Mouse (Mus musculus): Measurements from ENCODE around the gene Cntnap2.
"Not testable (repeated sequence)": the region's sequence is repeated elsewhere in the genome, so short reads cannot be mapped to it uniquely, and the experiment has no call there.

Gene Cntnap2

GRCm38 (mm10) chr6:46240349-46240748 is 1181.2 kb downstream of the Cntnap2 start:
- DNase-seq (ENCODE audit: low spot score in 2 of 2), result no peak

GRCm38 (mm10) chr6:46263171-46263570 is 1204.0 kb downstream of the Cntnap2 start:
- no peak for DNase-seq (ENCODE audit: low spot score in 2 of 2)

- DNase-seq (ENCODE audit: low spot score in 2 of 2), result no peak
These were observed 1287.8 kb downstream of the Cntnap2 start for GRCm38 (mm10) chr6:46346946-46347345.

- DNase-seq (ENCODE audit: low spot score in 2 of 2), result no peak
These were observed 1301.9 kb downstream of the Cntnap2 start for GRCm38 (mm10) chr6:46361091-46361490.

GRCm38 (mm10) chr6:46362156-46362555 is 1303.0 kb downstream of the Cntnap2 start:
- no peak for DNase-seq (ENCODE audit: low spot score in 2 of 2)

GRCm38 (mm10) chr6:46398725-46399589 is 1339.8 kb downstream of the Cntnap2 start:
- no peak for DNase-seq (ENCODE audit: low spot score in 2 of 2)

- no peak for DNase-seq (ENCODE audit: low spot score in 2 of 2)
These were observed 1355.0 kb downstream of the Cntnap2 start for GRCm38 (mm10) chr6:46414154-46414553.

- no peak for DNase-seq (ENCODE audit: low spot score in 2 of 2)
These were observed 1355.4 kb downstream of the Cntnap2 start for GRCm38 (mm10) chr6:46414562-46414961.

- no peak for DNase-seq (ENCODE audit: low spot score in 2 of 2)
These were observed 1360.7 kb downstream of the Cntnap2 start for GRCm38 (mm10) chr6:46419827-46420226.

- no peak for DNase-seq (ENCODE audit: low spot score in 2 of 2)
These were observed 1361.2 kb downstream of the Cntnap2 start for GRCm38 (mm10) chr6:46420349-46420748.

- DNase-seq (ENCODE audit: low spot score in 2 of 2), result no peak
These were observed 1369.1 kb downstream of the Cntnap2 start for GRCm38 (mm10) chr6:46428231-46428630.

GRCm38 (mm10) chr6:46450917-46451638 is 1391.9 kb downstream of the Cntnap2 start:
- no peak for DNase-seq (ENCODE audit: low spot score in 2 of 2)

- DNase-seq (ENCODE audit: low spot score in 2 of 2), result no peak
These were observed 1413.5 kb downstream of the Cntnap2 start for GRCm38 (mm10) chr6:46472683-46473082.

GRCm38 (mm10) chr6:46484392-46484791 is 1425.2 kb downstream of the Cntnap2 start:
- no peak for DNase-seq (ENCODE audit: low spot score in 2 of 2)

GRCm38 (mm10) chr6:46502786-46503185 is 1443.6 kb downstream of the Cntnap2 start:
- no peak for DNase-seq (ENCODE audit: low spot score in 2 of 2)

- DNase-seq (ENCODE audit: low spot score in 2 of 2), result no peak
These were observed 1453.7 kb downstream of the Cntnap2 start for GRCm38 (mm10) chr6:46512841-46513240.

- DNase-seq (ENCODE audit: low spot score in 2 of 2), result not testable (repeated sequence)
These were observed 1478.4 kb downstream of the Cntnap2 start for GRCm38 (mm10) chr6:46537586-46537985.

- DNase-seq (ENCODE audit: low spot score in 2 of 2), result no peak
These were observed 1504.3 kb downstream of the Cntnap2 start for GRCm38 (mm10) chr6:46563470-46563869.

- DNase-seq (ENCODE audit: low spot score in 2 of 2), result no peak
These were observed 1515.9 kb downstream of the Cntnap2 start for GRCm38 (mm10) chr6:46575055-46575454.

GRCm38 (mm10) chr6:46612365-46612764 is 1553.2 kb downstream of the Cntnap2 start:
- no peak for DNase-seq (ENCODE audit: low spot score in 2 of 2)

- no peak for DNase-seq (ENCODE audit: low spot score in 2 of 2)
These were observed 1553.7 kb downstream of the Cntnap2 start for GRCm38 (mm10) chr6:46612872-46613271.

- no peak for DNase-seq (ENCODE audit: low spot score in 2 of 2)
These were observed 1609.9 kb downstream of the Cntnap2 start for GRCm38 (mm10) chr6:46669018-46669417.

- DNase-seq (ENCODE audit: low spot score in 2 of 2), result no peak
These were observed 1615.9 kb downstream of the Cntnap2 start for GRCm38 (mm10) chr6:46675081-46675480.
